Mouse (Mus musculus): Measurements from ENCODE around the gene Slc34a3. TPM values are rescaled to one million over a fixed set of nuclear protein-coding genes. Genes with fewer than 3 reads are reported as not detected.
A peak's percentile ranks its signal among the peaks of the same experiment; 100 is the strongest.

Slc34a3 gene
- polyA plus RNA-seq, 1 experiment = 0.92 TPM

DNA sequence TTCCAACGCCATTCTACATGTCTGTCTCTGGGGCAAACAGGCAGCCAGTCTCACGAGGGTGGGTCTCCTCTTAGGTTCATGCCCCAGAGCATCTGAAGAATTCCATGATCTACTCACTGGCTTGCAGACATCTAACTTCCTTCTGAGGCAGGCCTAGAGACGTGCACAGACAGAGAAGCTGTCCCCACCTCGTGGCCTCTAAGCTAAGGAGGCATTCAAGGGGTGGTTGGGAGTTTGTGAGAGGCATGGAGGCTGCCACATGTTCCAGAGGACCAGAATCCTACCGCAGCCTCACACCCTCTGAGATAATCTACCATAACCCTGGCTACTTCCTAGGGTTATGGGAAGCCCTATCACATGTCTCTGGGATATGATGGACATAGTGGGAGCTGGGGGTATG lies 40.2 kb downstream of the Slc34a3 start:
- no peaks in the 10 kb centered on the region for H3K27me3 ChIP-seq (ENCODE audit: control insufficient read depth, insufficient read depth, low read length)
- no peak overlapping the region for H3K27ac ChIP-seq (ENCODE audit: insufficient read depth, low read length)
- H3K4me1 ChIP-seq (ENCODE audit: control insufficient read depth, insufficient read depth, low read length) = peaks cover 3% of the 10 kb centered on the region; the same call in 1 of the 2 replicates
- WGBS = 77% methylated on average over 5 of the region's 5 CpGs
- H3K4me3 ChIP-seq (replicated peaks; ENCODE audit: insufficient read depth, low read depth, low read length) = no peak overlapping the region
- no peak for DNase-seq
- no peak for TF ChIP-seq POLR2A (IDR thresholded peaks at IDR 0.05; ENCODE audit: borderline replicate concordance, insufficient read depth, low read length)
- TF ChIP-seq CTCF (IDR thresholded peaks at IDR 0.05; ENCODE audit: borderline replicate concordance, insufficient read depth, low read depth, low read length) = no peak

DNA sequence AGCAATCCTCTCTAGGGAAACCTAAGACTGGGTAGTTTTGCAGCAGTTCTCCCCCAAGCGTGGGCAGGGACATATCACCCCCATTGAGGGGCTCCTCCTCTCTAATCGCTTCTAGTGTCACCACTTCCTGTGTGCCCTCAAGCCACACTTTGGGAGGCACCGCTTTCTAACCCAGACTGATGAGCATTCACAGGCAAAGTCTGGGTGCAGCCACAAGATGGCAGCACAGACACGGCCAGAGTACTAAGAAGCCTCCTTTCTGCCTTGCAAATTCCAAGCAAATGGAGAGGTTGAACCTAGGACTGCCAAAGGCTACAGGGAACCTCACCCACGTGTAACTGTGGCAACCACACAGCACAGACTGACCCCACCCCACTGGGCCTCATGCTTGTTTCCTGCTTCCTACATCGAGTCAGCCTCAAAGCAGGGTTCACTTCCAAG lies 40.8 kb downstream of the Slc34a3 start:
- Histone ChIP-seq H3K4me3 (replicated peaks; ENCODE audit: insufficient read depth, low read depth, low read length) (no peak overlapping the region), H3K27me3 (ENCODE audit: control insufficient read depth, insufficient read depth, low read length) (no peaks in the 10 kb centered on the region), H3K27ac (ENCODE audit: insufficient read depth, low read length) (no peak overlapping the region), H3K4me1 (ENCODE audit: control insufficient read depth, insufficient read depth, low read length) (peaks cover 3% of the 10 kb centered on the region; the same call in 1 of the 2 replicates)
- DNase-seq = peak; percentile 84 to 87
- WGBS = under 1% methylated on average over 6 of the region's 6 CpGs
- TF ChIP-seq POLR2A (IDR thresholded peaks at IDR 0.05; ENCODE audit: borderline replicate concordance, insufficient read depth, low read length) (no peak), CTCF (IDR thresholded peaks at IDR 0.05; ENCODE audit: borderline replicate concordance, insufficient read depth, low read depth, low read length) (peak; percentile 97)

DNA sequence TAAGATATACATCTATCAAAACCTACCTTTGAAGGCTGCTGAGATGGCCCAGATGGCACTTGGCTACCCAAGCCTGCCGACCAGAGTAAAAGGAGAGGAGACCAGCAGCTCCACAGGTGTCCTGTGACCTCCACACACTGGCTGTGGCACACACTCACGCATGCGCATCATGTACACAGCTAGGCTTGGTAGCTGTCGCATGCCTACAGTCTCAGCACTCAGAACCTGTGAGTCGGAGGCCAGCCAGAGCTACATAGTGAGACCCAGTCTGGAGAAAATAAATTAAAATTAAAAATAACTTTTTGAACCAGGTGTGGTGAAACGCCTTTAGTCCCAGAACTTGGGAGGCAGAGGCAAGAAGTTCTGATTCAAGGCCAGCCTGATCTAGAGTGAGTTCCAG lies 46.3 kb downstream of the Slc34a3 start:
- Histone ChIP-seq H3K4me3 (replicated peaks; ENCODE audit: insufficient read depth, low read depth, low read length) (no peak overlapping the region), H3K27ac (ENCODE audit: insufficient read depth, low read length) (no peak overlapping the region), H3K27me3 (ENCODE audit: control insufficient read depth, insufficient read depth, low read length) (no peaks in the 10 kb centered on the region), H3K4me1 (ENCODE audit: control insufficient read depth, insufficient read depth, low read length) (no peaks in the 10 kb centered on the region)
- DNase-seq = no peak
- WGBS = 78% methylated on average over 6 of the region's 6 CpGs
- TF ChIP-seq POLR2A (IDR thresholded peaks at IDR 0.05; ENCODE audit: borderline replicate concordance, insufficient read depth, low read length) = no peak
- no peak for TF ChIP-seq CTCF (IDR thresholded peaks at IDR 0.05; ENCODE audit: borderline replicate concordance, insufficient read depth, low read depth, low read length)

DNA sequence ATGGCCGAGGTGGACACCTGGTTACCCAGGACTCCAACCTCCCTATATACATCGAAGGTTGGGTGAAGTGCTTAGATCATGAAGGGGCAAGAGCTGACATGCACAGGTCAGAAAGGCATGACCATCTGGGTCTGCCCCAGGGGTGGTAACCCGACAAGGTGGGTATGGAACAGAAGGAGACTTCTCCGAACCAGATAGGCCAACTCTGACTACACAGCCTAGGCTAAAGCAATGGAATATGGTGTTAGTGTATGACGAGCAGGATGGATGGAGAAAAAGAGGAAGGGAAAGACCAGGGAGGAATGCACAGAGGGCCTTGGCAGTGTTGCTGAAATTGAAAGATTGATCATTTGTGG lies 47.6 kb downstream of the Slc34a3 start:
- no peak for TF ChIP-seq POLR2A (IDR thresholded peaks at IDR 0.05; ENCODE audit: borderline replicate concordance, insufficient read depth, low read length)
- TF ChIP-seq CTCF (IDR thresholded peaks at IDR 0.05; ENCODE audit: borderline replicate concordance, insufficient read depth, low read depth, low read length) = no peak
- Histone ChIP-seq H3K27ac (ENCODE audit: insufficient read depth, low read length) (no peak overlapping the region), H3K4me1 (ENCODE audit: control insufficient read depth, insufficient read depth, low read length) (no peaks in the 10 kb centered on the region), H3K4me3 (replicated peaks; ENCODE audit: insufficient read depth, low read depth, low read length) (no peak overlapping the region), H3K27me3 (ENCODE audit: control insufficient read depth, insufficient read depth, low read length) (no peaks in the 10 kb centered on the region; the same call in 1 of the 2 replicates)
- DNase-seq = no peak
- WGBS = 56% methylated on average over 5 of the region's 5 CpGs

DNA sequence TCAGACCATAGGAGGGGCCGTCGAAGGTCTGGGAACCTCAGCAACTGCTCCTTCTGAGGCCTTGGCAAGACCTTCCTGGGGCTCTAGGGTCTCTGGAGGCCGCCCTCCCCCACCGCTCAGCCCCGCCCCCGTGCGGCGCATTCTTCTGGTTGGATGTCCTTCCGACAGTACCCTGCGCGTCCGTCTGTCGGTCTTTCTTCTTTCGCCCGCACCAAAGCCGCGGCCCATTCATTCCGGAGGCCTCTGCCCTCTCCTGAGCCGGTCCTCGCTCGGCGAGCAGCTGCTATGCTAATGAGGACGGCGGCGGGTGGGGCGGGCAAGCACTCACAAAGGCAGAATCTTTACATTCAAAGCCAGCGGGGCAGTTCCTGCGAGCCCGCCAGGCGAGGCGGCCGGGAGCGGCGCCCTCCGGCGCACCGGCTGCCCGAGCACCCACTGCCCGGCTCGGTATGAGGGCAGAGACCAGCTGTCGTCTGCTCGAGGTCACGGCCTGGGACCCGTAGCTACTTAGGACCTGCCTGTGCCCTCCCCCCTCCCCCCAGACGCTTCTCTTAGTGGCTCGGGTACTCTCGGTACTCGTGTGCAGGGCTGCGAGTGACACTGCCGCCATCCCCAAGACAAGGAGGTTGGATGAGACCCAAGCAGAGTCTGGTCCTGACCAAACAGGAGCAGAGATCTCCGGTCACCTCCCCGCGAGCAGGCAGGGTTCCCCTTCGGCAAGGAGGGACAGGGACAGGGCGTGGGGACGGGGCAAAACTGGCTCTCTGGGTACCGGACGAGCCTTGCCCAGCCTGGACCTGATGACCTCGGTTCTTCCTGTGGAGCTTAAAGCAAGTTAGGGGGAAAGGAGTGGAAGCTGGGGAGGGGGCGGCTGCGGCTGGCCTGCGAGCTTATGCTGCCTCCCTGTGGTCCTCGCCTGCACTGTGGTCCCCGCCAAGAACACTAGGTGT lies 48.3 kb downstream of the Slc34a3 start:
- no peak for TF ChIP-seq CTCF (IDR thresholded peaks at IDR 0.05; ENCODE audit: borderline replicate concordance, insufficient read depth, low read depth, low read length)
- no peak for TF ChIP-seq POLR2A (IDR thresholded peaks at IDR 0.05; ENCODE audit: borderline replicate concordance, insufficient read depth, low read length)
- no peaks in the 10 kb centered on the region; the same call in 1 of the 2 replicates for H3K27me3 ChIP-seq (ENCODE audit: control insufficient read depth, insufficient read depth, low read length)
- WGBS = 6% methylated on average over 64 of the region's 64 CpGs
- DNase-seq = peak in 1 of 2 experiments; percentile 33
- H3K4me3 ChIP-seq (replicated peaks; ENCODE audit: insufficient read depth, low read depth, low read length) = no peak overlapping the region
- no peaks in the 10 kb centered on the region for H3K4me1 ChIP-seq (ENCODE audit: control insufficient read depth, insufficient read depth, low read length)
- no peak overlapping the region for H3K27ac ChIP-seq (ENCODE audit: insufficient read depth, low read length)

DNA sequence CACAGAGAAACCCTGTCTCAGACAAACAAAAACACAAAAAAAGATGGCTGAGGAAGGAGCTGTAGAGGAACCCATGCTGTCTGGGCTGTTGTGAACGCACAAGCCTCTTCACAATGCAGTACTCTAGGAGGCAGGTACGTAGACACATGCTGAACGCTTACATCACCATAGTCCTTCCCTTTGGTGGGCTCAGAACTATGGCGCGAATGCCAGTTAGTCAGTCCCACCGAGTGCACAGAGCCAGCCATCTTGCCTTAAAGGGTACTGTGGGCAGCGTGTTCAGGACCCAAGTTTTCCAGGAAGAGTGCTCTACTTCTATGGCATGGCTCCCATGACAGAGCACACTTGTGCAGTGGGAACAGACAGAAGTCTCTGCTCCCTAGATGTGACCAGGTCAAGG lies 49.7 kb downstream of the Slc34a3 start:
- Histone ChIP-seq H3K4me3 (replicated peaks; ENCODE audit: insufficient read depth, low read depth, low read length) (no peak overlapping the region), H3K27ac (ENCODE audit: insufficient read depth, low read length) (no peak overlapping the region), H3K27me3 (ENCODE audit: control insufficient read depth, insufficient read depth, low read length) (no peaks in the 10 kb centered on the region; the same call in 1 of the 2 replicates), H3K4me1 (ENCODE audit: control insufficient read depth, insufficient read depth, low read length) (no peaks in the 10 kb centered on the region)
- no peak for TF ChIP-seq POLR2A (IDR thresholded peaks at IDR 0.05; ENCODE audit: borderline replicate concordance, insufficient read depth, low read length)
- WGBS = 90% methylated on average over 7 of the region's 7 CpGs
- no peak for DNase-seq

DNA sequence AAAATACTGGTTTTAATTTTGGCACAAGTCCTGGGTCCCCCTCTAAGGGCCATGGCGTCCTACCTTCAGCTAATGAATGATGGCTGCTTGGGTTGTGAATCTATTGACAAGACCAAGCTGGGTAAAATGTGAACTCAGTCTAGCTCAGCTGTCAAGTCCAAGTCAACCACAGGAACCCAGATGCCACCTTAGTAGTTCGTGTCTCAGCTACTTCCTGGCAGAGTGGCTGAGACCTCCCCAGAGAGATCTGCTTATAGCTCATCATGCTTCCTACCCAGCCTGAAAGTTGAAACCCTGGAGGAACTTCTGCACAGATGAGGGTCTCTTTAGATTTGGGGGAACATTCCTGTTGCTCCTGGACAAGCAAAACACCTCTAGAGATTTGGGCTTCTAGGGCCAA lies 50.8 kb downstream of the Slc34a3 start:
- TF ChIP-seq CTCF (IDR thresholded peaks at IDR 0.05; ENCODE audit: borderline replicate concordance, insufficient read depth, low read depth, low read length) = no peak
- no peak for TF ChIP-seq POLR2A (IDR thresholded peaks at IDR 0.05; ENCODE audit: borderline replicate concordance, insufficient read depth, low read length)
- Histone ChIP-seq H3K27me3 (ENCODE audit: control insufficient read depth, insufficient read depth, low read length) (no peaks in the 10 kb centered on the region; the same call in 1 of the 2 replicates), H3K4me3 (replicated peaks; ENCODE audit: insufficient read depth, low read depth, low read length) (no peak overlapping the region), H3K27ac (ENCODE audit: insufficient read depth, low read length) (no peak overlapping the region), H3K4me1 (ENCODE audit: control insufficient read depth, insufficient read depth, low read length) (no peaks in the 10 kb centered on the region)
- DNase-seq = no peak
- 85% methylated on average over 2 of the region's 2 CpGs for WGBS

DNA sequence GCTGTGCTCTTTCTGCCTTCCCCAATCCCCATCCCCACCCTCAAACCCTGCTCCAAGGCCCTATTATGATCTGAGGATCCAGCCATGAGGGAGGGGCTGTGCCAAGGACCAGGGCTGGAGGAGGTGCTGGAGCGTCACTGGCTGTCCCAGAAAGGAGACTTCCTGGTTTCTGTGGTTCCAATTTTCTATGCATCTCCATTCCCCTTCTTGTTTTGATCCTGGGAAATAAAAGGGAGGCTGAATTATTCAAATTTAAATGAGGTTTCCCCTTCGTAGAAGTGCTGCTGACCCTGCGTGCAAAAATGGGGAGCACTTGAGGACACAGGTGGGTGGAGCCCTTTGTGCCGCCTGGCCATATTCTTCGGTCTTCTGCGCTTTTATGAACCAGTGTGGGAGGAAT lies 51.5 kb downstream of the Slc34a3 start:
- no peak for TF ChIP-seq POLR2A (IDR thresholded peaks at IDR 0.05; ENCODE audit: borderline replicate concordance, insufficient read depth, low read length)
- TF ChIP-seq CTCF (IDR thresholded peaks at IDR 0.05; ENCODE audit: borderline replicate concordance, insufficient read depth, low read depth, low read length) = no peak
- Histone ChIP-seq H3K27me3 (ENCODE audit: control insufficient read depth, insufficient read depth, low read length) (no peaks in the 10 kb centered on the region; the same call in 1 of the 2 replicates), H3K4me1 (ENCODE audit: control insufficient read depth, insufficient read depth, low read length) (peaks cover 2% of the 10 kb centered on the region), H3K27ac (ENCODE audit: insufficient read depth, low read length) (no peak overlapping the region), H3K4me3 (replicated peaks; ENCODE audit: insufficient read depth, low read depth, low read length) (no peak overlapping the region)
- 70% methylated on average over 6 of the region's 6 CpGs for WGBS
- no peak for DNase-seq
